Mouse (Mus musculus): ENCODE measurements at regions not wholly inside any gene's neighbourhood (a gene's known extent, or its start where the extent isn't known, plus 50 kb on each side); places are given as distances from the start of the nearest gene placed in this dataset.
A peak's percentile ranks its signal among the peaks of the same experiment; 100 is the strongest.

GRCm38 (mm10) chr11:55974224-55974875 is 66.5 kb downstream of the Nmur2 start:
- peak; percentile 40 for DNase-seq (ENCODE audit: low read depth)
- TF ChIP-seq CTCF (IDR thresholded peaks at IDR 0.05; ENCODE audit: borderline replicate concordance, extremely low read depth, insufficient read depth, insufficient read length): no peak

- no peak for DNase-seq (ENCODE audit: low read depth)
- TF ChIP-seq CTCF (IDR thresholded peaks at IDR 0.05; ENCODE audit: borderline replicate concordance, extremely low read depth, insufficient read depth, insufficient read length) (no peak), POLR2A (IDR thresholded peaks at IDR 0.05; ENCODE audit: borderline replicate concordance, extremely low read depth, insufficient read depth, insufficient read length, poor library complexity, severe bottlenecking) (no peak)
Measured at GRCm38 (mm10) chr11:55966580-55966979, 74.2 kb downstream of the Nmur2 start.

GRCm38 (mm10) chr11:55958372-55958771 is 82.4 kb downstream of the Nmur2 start:
- no peak for TF ChIP-seq POLR2A (IDR thresholded peaks at IDR 0.05; ENCODE audit: borderline replicate concordance, extremely low read depth, insufficient read depth, insufficient read length, poor library complexity, severe bottlenecking)
- no peak for TF ChIP-seq CTCF (IDR thresholded peaks at IDR 0.05; ENCODE audit: borderline replicate concordance, extremely low read depth, insufficient read depth, insufficient read length)
- peak; percentile 44 for DNase-seq (ENCODE audit: low read depth)

- TF ChIP-seq CTCF (IDR thresholded peaks at IDR 0.05; ENCODE audit: borderline replicate concordance, extremely low read depth, insufficient read depth, insufficient read length) (no peak), POLR2A (IDR thresholded peaks at IDR 0.05; ENCODE audit: borderline replicate concordance, extremely low read depth, insufficient read depth, insufficient read length, poor library complexity, severe bottlenecking) (no peak)
- no peak for DNase-seq (ENCODE audit: low read depth)
Measured at GRCm38 (mm10) chr11:55957355-55957754, 83.5 kb downstream of the Nmur2 start.

- DNase-seq (ENCODE audit: low read depth): no peak
- TF ChIP-seq POLR2A (IDR thresholded peaks at IDR 0.05; ENCODE audit: borderline replicate concordance, extremely low read depth, insufficient read depth, insufficient read length, poor library complexity, severe bottlenecking): no peak
- no peak for TF ChIP-seq CTCF (IDR thresholded peaks at IDR 0.05; ENCODE audit: borderline replicate concordance, extremely low read depth, insufficient read depth, insufficient read length)
Measured at GRCm38 (mm10) chr11:55953696-55954095, 87.1 kb downstream of the Nmur2 start.

- TF ChIP-seq CTCF (IDR thresholded peaks at IDR 0.05; ENCODE audit: borderline replicate concordance, extremely low read depth, insufficient read depth, insufficient read length) (no peak), POLR2A (IDR thresholded peaks at IDR 0.05; ENCODE audit: borderline replicate concordance, extremely low read depth, insufficient read depth, insufficient read length, poor library complexity, severe bottlenecking) (no peak)
- DNase-seq (ENCODE audit: low read depth): no peak
Measured at GRCm38 (mm10) chr11:55949596-55949995, 91.2 kb downstream of the Nmur2 start.

GRCm38 (mm10) chr11:55946629-55947240 is 94.1 kb downstream of the Nmur2 start:
- TF ChIP-seq POLR2A (IDR thresholded peaks at IDR 0.05; ENCODE audit: borderline replicate concordance, extremely low read depth, insufficient read depth, insufficient read length, poor library complexity, severe bottlenecking) (no peak), CTCF (IDR thresholded peaks at IDR 0.05; ENCODE audit: borderline replicate concordance, extremely low read depth, insufficient read depth, insufficient read length) (no peak)
- no peak for DNase-seq (ENCODE audit: low read depth)

- TF ChIP-seq POLR2A (IDR thresholded peaks at IDR 0.05; ENCODE audit: borderline replicate concordance, extremely low read depth, insufficient read depth, insufficient read length, poor library complexity, severe bottlenecking): no peak
- no peak for TF ChIP-seq CTCF (IDR thresholded peaks at IDR 0.05; ENCODE audit: borderline replicate concordance, extremely low read depth, insufficient read depth, insufficient read length)
- DNase-seq (ENCODE audit: low read depth): no peak
Measured at GRCm38 (mm10) chr11:55946028-55946427, 94.8 kb downstream of the Nmur2 start.

- no peak for TF ChIP-seq CTCF (IDR thresholded peaks at IDR 0.05; ENCODE audit: borderline replicate concordance, extremely low read depth, insufficient read depth, insufficient read length)
- TF ChIP-seq POLR2A (IDR thresholded peaks at IDR 0.05; ENCODE audit: borderline replicate concordance, extremely low read depth, insufficient read depth, insufficient read length, poor library complexity, severe bottlenecking): no peak
- DNase-seq (ENCODE audit: low read depth): no peak
Measured at GRCm38 (mm10) chr11:55939983-55940382, 100.8 kb downstream of the Nmur2 start.

GRCm38 (mm10) chr11:55926366-55926765 is 114.4 kb downstream of the Nmur2 start:
- DNase-seq (ENCODE audit: low read depth): no peak
- TF ChIP-seq POLR2A (IDR thresholded peaks at IDR 0.05; ENCODE audit: borderline replicate concordance, extremely low read depth, insufficient read depth, insufficient read length, poor library complexity, severe bottlenecking): no peak
- TF ChIP-seq CTCF (IDR thresholded peaks at IDR 0.05; ENCODE audit: borderline replicate concordance, extremely low read depth, insufficient read depth, insufficient read length): no peak

- peak; percentile 43 for DNase-seq (ENCODE audit: low read depth)
- TF ChIP-seq POLR2A (IDR thresholded peaks at IDR 0.05; ENCODE audit: borderline replicate concordance, extremely low read depth, insufficient read depth, insufficient read length, poor library complexity, severe bottlenecking) (no peak), CTCF (IDR thresholded peaks at IDR 0.05; ENCODE audit: borderline replicate concordance, extremely low read depth, insufficient read depth, insufficient read length) (no peak)
Measured at GRCm38 (mm10) chr11:55919066-55919465, 121.7 kb downstream of the Nmur2 start.

GRCm38 (mm10) chr11:55918411-55918810 is 122.4 kb downstream of the Nmur2 start:
- no peak for DNase-seq (ENCODE audit: low read depth)
- no peak for TF ChIP-seq POLR2A (IDR thresholded peaks at IDR 0.05; ENCODE audit: borderline replicate concordance, extremely low read depth, insufficient read depth, insufficient read length, poor library complexity, severe bottlenecking)
- TF ChIP-seq CTCF (IDR thresholded peaks at IDR 0.05; ENCODE audit: borderline replicate concordance, extremely low read depth, insufficient read depth, insufficient read length): no peak
